Mouse (Mus musculus) urinary bladder, adult 2 months (tissue): ENCODE measurements around the gene Slc36a1. TPM values are rescaled to one million over a fixed set of nuclear protein-coding genes. Genes with fewer than 3 reads are reported as not detected.

Experiments
- DNase-seq: peaks from one replicate; pipeline ENCODE4 v3.0.0; 2022; ENCODE audit warnings: low spot score
- polyA plus RNA-seq: library from polyadenylated mRNA; depleted of rRNA; stranded (reverse); fragments of >200 nt; gene quantifications from 2 replicates; pipeline ENCODE4 v1.2.3, GENCODE M21; 2012

Slc36a1 gene
- polyA plus RNA-seq, 1 experiment = 14.0 TPM

DNA sequence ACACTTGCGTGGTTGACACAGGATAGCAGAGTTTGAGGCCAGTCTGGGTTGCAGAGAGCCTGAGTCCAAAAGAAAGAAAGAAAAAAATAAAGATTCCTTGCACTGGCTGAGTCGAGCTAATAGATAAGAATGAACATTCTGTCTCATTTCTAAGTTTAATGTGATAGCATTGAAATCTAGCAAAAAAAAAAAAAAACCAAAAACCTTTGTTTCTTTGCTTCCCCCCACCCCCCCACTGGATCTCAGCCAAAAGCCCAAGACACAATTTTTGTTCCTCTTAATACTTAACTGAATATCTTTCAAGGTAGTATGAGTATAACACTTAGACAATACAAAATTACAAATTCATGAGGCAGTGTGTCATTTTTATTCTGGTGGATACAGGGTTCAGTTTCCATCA is 4.9 kb downstream of the Slc36a1 start:
- no peak for DNase-seq

GRCm38 (mm10) chr11:55209626-55210353 is 5.6 kb downstream of the Slc36a1 start:
- DNase-seq = no peak

GRCm38 (mm10) chr11:55213518-55213917 is 9.4 kb downstream of the Slc36a1 start:
- no peak for DNase-seq

GRCm38 (mm10) chr11:55214161-55214560 is 10.0 kb downstream of the Slc36a1 start:
- no peak for DNase-seq

DNA sequence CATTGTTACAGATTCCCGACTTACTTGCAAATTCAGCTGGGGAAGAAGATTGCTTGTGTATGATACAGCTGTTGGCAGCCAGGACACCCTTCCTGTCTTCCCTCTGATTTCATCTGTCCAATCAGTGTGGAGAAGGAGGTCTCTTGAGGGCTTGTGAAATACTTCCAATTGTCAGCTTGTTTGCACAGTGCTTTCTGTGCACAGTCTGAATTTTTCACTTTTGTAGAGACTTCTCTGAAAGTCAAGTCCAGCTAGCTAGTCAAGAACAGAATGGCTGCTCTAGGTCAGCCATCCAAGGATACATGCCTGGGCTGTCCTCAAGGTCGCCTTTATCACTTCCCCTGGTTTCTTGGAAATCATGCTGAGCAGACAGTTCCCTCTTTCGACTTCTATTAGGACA is 10.8 kb downstream of the Slc36a1 start:
- DNase-seq = no peak

DNA sequence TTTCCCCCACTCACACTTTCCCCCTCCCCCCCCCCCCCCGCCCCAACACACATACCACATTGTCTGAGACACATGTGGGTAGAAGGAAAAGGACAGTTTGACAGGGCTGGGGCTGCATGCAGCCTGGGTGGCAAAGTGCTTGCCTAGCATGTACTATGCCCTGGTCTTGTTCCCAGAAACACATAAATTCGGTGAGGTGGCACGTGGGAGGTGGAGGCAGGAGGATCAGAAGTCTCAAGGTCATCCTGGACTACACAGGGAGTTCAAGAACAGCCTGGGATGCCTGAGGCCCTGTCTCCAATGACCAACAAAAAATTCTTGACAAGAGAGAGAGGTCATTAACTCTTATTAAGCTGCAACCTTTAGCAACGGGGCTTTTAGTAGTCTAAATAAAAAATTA is 11.9 kb downstream of the Slc36a1 start:
- DNase-seq = no peak

GRCm38 (mm10) chr11:55216830-55217229 is 12.7 kb downstream of the Slc36a1 start:
- no peak for DNase-seq

- no peak for DNase-seq
These were observed 13.3 kb downstream of the Slc36a1 start for GRCm38 (mm10) chr11:55217418-55217817.

DNA sequence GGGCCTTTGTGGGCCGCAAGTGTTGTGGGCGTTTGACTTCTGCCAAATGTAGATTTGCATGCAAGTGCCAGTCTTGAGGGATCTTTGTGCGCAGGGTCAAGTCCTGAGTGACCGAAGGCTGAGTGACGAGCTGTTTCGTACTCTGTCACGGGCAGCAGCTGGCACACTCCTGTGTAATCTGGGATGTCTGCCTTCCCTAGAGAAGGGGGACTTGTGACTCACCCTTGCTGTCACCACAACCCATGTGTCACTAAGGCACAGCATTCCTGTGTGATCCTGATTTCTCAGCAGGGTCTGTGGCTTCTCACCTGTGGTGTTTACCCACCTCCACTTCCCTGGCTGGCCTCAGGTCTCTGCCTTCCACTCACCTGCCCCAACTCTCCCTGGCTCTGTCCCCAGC is 13.7 kb downstream of the Slc36a1 start:
- DNase-seq = no peak

DNA sequence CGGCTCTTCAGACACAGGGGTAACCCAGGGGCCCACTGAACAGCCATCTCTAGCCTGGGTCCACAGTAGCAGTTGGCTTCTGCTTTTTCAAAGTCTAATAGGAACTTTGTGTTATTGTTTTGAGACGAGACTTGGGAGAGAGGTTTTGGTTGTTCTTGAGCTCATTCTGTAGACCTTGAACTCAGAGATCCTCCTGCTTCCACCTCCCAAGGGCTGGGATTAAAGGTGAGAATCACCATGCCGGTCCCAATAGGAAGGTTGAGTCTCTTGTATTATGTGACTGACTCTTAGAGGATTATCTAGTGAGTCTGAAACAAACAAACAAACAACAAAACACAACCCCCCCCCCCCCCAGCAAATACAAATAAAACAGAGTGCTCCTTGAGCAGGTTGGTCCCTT is 14.3 kb downstream of the Slc36a1 start:
- no peak for DNase-seq

GRCm38 (mm10) chr11:55221306-55221705 is 17.2 kb downstream of the Slc36a1 start:
- DNase-seq = no peak

DNA sequence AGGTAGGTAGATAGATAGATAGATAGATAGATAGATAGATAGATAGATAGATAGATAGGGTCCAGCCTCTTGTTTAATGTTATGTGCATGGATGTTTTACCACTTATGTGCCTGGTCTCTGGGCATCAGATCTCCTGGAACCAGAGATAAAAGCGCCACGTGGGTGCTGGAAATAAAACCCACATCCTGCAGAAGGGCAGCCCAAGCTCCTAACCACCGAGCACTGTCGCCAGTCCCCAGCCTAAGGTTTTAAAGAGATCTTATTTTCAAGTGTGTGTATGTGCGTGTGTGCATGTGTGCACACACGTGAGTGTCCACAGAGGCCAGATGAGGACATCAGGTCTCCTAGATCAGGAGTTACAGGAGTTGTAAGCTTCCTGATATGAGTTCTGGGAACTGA is 26.9 kb downstream of the Slc36a1 start:
- no peak for DNase-seq

DNA sequence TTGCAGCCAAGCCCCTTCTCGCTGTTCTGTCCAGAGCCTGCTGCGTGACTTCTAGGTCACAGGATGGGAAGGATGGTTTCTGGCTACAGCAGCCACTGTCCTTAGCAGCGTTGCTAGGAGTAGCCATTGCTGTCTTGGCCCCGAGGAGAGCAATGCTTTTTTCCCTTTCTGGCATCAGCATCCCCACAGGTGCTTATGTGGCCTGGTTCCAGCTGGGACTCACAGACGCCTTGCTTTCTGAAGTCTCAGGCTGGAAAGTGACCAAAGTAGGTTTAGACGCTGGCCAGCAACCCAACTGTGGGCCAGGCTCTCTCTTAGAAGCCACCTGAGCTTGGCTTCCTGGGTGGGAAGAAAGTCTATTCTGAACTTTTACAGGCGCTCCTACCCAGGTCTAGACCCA is 30.1 kb downstream of the Slc36a1 start:
- DNase-seq = no peak

- no peak for DNase-seq
These were observed 30.6 kb downstream of the Slc36a1 start for GRCm38 (mm10) chr11:55234791-55235190.

DNA sequence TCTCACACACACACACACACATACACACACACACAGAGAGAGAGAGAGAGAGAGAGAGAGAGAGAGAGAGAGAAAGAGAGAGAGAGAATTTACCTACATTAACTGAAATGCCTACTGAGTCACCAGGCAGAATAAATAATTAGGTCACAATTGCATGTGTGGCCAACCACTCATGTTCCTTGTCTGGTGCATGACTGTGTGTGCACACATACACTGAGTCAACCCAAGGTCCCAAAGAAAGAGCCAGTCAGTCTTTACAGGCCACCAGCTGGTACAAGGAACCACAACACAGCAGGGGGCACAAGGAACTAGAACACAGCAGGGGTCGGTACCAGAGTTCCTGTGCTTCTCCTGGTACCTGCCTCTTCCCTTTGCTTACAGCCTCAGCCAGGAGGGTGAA is 32.7 kb downstream of the Slc36a1 start:
- no peak for DNase-seq

DNA sequence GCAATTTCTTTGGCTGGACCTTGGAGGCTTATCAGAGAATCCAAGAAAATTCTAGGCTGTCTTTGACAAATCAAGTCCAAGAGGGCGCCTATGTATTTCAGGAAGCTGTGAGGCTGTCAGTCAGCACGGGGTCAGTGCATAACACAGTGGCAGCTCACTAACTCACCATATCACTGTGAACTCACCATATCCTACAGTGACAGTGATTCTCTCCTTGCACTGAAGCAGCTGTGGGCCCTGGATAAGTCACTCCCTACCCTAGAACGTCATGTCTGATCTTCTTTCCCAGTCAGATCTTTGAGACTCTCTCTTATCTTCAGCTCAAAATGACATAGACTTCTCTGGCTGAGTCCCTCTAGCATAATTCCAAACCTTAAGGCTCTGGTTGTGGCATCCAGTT is 35.3 kb downstream of the Slc36a1 start:
- DNase-seq = no peak

- peak; percentile 32 for DNase-seq
These were observed 36.4 kb downstream of the Slc36a1 start for GRCm38 (mm10) chr11:55240556-55240955.

DNA sequence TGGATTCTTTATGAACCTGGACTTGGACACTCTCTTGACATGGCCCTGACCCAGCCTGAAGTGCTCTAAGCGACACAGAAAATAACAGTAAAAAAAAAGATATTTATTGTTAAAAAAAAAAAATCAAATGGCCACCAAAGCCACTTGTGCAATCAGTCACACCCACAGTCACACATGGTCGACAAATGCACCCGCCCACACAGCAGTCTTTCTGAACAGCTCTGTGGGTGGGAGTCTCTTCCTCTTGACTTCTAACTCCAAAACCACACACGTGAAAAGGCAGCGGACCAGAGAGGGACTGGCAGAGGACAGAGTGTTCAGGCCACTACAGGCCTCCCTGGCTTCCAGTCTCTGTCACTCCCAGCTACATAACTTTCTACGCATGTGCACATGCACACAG is 46.4 kb downstream of the Slc36a1 start:
- DNase-seq = no peak

DNA sequence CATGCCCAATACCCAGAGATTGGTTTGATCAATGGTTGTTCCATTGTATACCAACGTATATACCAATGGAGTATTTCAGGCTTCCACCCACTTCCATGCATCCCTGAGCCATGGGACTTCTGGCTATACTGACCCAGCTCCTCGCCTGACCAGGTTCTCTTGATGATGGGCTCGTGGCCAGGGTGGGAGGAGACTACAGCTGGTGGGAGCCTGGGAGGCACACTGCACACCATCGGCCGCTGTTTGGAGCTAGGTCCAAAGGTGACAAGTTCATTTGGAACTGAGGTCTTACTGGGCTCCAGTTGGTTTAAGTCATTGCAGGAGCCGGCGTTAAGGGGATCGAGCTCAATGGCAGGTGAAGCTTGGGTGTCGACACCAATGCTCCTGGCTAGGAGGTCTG is 49.2 kb downstream of the Slc36a1 start:
- DNase-seq = no peak

- DNase-seq = no peak
These were observed 57.0 kb downstream of the Slc36a1 start for GRCm38 (mm10) chr11:55261105-55261504.

GRCm38 (mm10) chr11:55262000-55262399 is 57.9 kb downstream of the Slc36a1 start:
- DNase-seq = no peak

DNA sequence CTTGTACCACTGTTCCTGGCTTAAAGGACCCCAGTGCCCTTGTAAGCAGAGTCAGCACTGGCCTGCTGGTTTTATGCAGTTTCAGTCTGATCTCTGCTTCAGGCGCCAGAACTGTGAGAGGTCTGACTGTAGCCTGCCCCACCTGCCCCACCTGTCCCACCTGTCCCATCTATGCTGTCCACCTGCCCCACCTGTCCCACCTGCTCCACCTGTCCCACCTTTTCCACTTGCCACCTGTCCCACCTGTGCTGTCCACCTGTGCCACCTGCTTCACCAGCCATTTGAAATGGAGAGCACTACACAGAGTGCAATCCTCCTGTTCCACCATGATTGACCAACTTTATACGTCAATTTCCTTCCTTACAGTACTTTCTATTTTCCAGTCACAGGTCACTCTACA is 60.2 kb downstream of the Slc36a1 start:
- DNase-seq = no peak

DNA sequence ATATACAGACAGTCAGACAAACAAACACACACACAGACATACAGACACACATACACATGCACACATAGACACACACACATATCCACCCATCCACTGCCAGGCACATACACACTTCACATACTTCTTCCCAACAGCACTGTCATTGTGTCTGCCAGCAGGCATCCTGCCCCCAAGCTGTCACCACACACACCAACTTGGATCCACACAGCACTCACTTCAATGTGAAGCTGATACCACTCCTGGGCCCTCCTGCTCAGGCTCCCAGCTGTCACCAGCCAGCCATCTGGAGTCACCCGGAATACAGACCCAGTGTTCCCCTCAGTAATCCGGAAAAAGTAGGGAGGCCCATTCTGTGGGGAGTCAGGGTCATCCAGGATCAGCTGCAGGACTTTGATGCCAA is 61.5 kb downstream of the Slc36a1 start:
- no peak for DNase-seq

GRCm38 (mm10) chr11:55268580-55268979 is 64.4 kb downstream of the Slc36a1 start:
- no peak for DNase-seq
